Mouse (Mus musculus) bone marrow macrophage, adult 2 months (primary cell): ENCODE results near the gene Vwa1.

Source experiments
- CTCF ChIP-seq: IDR thresholded peaks from 2 replicates; pipeline ENCODE4 v1.5.1; 2012; ENCODE audit warnings: low read depth, mild to moderate bottlenecking, low read length, moderate library complexity
- POLR2A ChIP-seq: IDR thresholded peaks from 2 replicates; pipeline ENCODE4 v1.6.1; 2012; ENCODE audit warnings: mild to moderate bottlenecking, low read depth, low read length, borderline replicate concordance

- no peak for TF ChIP-seq CTCF
- TF ChIP-seq POLR2A, result no peak
Measured at GRCm38 (mm10) chr4:155771706-155772105, 2.8 kb downstream of the Vwa1 start.
